Mouse (Mus musculus) spleen, adult 2 months (tissue): ENCODE results near the gene Slc16a11.

Experiments used
- CTCF ChIP-seq: fragments of 200-500 bp; IDR thresholded peaks from 2 replicates; pipeline ENCODE4 v1.5.1; 2011; ENCODE audit warnings: mild to moderate bottlenecking, inconsistent platforms; ENCODE audit not compliant: insufficient read depth, insufficient read length, insufficient replicate concordance; ENCODE audit errors: extremely low read depth
- POLR2A ChIP-seq: fragments of 200-500 bp; IDR thresholded peaks from 2 replicates; pipeline ENCODE4 v1.6.1; 2011; ENCODE audit warnings: low read depth, low read length, inconsistent platforms

DNA sequence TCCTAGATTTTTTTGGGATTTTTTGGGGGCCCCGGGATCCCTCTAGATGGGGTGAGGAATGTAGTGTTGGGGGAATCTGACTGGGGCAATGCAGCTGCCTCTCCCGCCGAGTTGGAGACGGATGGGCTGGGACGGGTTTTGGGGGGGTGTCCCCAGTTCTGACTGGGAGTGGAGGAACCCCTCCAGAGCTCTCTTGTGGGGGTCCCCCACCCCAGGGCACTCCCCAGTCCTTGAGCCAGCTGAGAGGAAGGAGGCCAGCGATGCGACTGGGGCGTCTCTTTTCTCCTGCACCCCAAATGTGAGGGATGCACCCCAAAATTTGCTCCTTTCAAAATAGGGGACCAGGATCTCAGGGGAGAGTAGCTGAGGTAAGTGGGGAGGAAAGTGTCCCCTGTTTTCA, 20.5 kb downstream of the Slc16a11 start:
- TF ChIP-seq POLR2A (no peak), CTCF (no peak)
